Mouse (Mus musculus) E14TG2a.4 (cell line): ENCODE data around the gene Stx17.

Experiments used
- CTCF ChIP-seq: conservative IDR thresholded peaks from 2 replicates; pipeline ENCODE4 v1.5.1; 2014; ENCODE audit warnings: low read length
- NANOG ChIP-seq: IDR thresholded peaks from 2 replicates; pipeline ENCODE4 v1.6.1; 2014; ENCODE audit warnings: borderline replicate concordance, low read length, mixed read lengths
- POU5F1 ChIP-seq: IDR thresholded peaks from 2 replicates; pipeline ENCODE4 v1.6.1; 2014; ENCODE audit warnings: low read length, borderline replicate concordance

DNA sequence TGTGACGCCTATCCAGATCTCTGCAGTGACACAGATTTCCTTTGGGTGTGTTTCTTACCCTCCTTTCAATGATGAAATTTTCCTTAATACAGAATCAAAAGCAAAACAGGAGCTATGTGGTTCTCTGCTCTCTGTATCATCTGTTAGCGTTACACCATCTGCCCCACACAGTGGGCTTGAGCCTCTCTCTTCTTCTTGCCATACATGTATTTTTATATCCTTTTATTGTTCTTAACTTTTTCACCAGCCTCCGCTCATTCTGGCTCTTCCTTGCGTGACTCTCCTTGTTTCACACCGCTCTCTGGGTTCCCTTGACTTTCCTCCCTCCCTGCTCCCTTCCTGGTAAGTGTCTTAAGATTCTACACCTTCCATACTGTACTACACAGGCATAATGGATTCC lies 28.5 kb downstream of the Stx17 start:
- no peak for TF ChIP-seq CTCF
- TF ChIP-seq NANOG, result no peak
- TF ChIP-seq POU5F1, result no peak
